Mouse (Mus musculus): ENCODE measurements around the gene Blmh.

DNA sequence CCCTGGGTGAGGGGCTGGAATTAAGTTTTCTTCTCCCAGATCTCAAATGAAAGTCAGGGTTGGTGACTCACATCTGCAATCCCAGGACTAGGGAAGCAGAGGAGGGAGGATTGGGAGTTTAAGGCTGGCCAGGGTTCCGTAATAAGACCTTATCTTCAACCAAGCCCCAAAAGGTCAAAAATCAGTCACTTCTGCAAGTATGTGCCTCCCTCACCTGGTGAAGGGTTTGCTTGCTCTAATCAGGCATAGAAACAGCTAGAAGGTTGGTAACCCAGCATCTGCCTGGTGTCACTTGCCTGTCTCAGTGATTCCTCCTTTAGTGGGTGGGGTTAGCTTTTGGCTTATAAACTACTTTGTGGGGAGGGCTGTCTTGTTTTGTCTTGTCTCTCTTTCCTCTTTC is 77.8 kb downstream of the Blmh start:
- TF ChIP-seq CTCF (conservative IDR thresholded peaks at IDR 0.05 in 1 of 2, IDR thresholded peaks at IDR 0.05 in 1 of 2; ENCODE audit: low read depth in 2 of 2, low read length in 2 of 2) (peak in 1 of 2 experiments; percentile 15; a peak in 2 of 4 replicates), USF2 (conservative IDR thresholded peaks at IDR 0.05; ENCODE audit: low read depth, low read length) (no peak), EP300 (IDR thresholded peaks at IDR 0.05; ENCODE audit: low read length) (no peak), RAD21 (IDR thresholded peaks at IDR 0.05; ENCODE audit: low read depth, low read length) (peak; percentile 10), POLR2A (IDR thresholded peaks at IDR 0.05; ENCODE audit: low read depth, low read length) (no peak), BHLHE40 (IDR thresholded peaks at IDR 0.05; ENCODE audit: low read depth, low read length) (no peak), CHD2 (IDR thresholded peaks at IDR 0.05; ENCODE audit: low read length) (no peak), TCF12 (IDR thresholded peaks at IDR 0.05; ENCODE audit: low read depth, low read length) (no peak), MEF2A (IDR thresholded peaks at IDR 0.05; ENCODE audit: borderline replicate concordance, low read depth, low read length) (no peak), IRF4 (IDR thresholded peaks at IDR 0.05; ENCODE audit: low read depth, low read length) (no peak), USF1 (IDR thresholded peaks at IDR 0.05; ENCODE audit: low read depth, low read length) (no peak), ZC3H11A (IDR thresholded peaks at IDR 0.05; ENCODE audit: low read depth, low read length) (no peak), KAT2A (IDR thresholded peaks at IDR 0.05; ENCODE audit: insufficient replicate concordance, low read length) (no peak)
